Mouse (Mus musculus) stomach, embryonic 15.5 days (tissue): ENCODE data around the gene Arpc4. TPM values are rescaled to one million over a fixed set of nuclear protein-coding genes. Genes with fewer than 3 reads are reported as not detected.

Source experiments
- ATAC-seq: fragments of 200-750 bp; cut with Nextera tagmentation; 2 replicates; pipeline ENCODE4 v1.8.0; 2017; ENCODE audit warnings: low read depth, moderate number of reproducible peaks, moderate TSS enrichment; ENCODE audit not compliant: insufficient read depth, low FRiP score
- H3K27ac ChIP-seq: fragments of 300-500 bp; sonication (generic); 2 replicates; pipeline ENCODE4 v1.5.1; 2015; ENCODE audit warnings: mild to moderate bottlenecking, inconsistent platforms
- H3K27me3 ChIP-seq: fragments of 300-500 bp; sonication (generic); replicated peaks from 2 replicates; pipeline ENCODE4 v1.6.1; 2015; ENCODE audit warnings: inconsistent platforms
- H3K36me3 ChIP-seq: fragments of 300-500 bp; sonication (generic); 2 replicates; pipeline ENCODE4 v1.6.1; 2015; ENCODE audit warnings: inconsistent platforms
- H3K4me1 ChIP-seq: fragments of 300-500 bp; sonication (generic); 2 replicates; pipeline ENCODE4 v1.6.1; 2015; ENCODE audit warnings: inconsistent platforms
- H3K4me2 ChIP-seq: fragments of 300-500 bp; sonication (generic); 2 replicates; pipeline ENCODE4 v1.6.1; 2015; ENCODE audit warnings: mild to moderate bottlenecking, inconsistent platforms
- H3K4me3 ChIP-seq: fragments of 300-500 bp; sonication (generic); replicated peaks from 2 replicates; pipeline ENCODE4 v1.5.1; 2015; ENCODE audit warnings: inconsistent platforms
- H3K9ac ChIP-seq: fragments of 300-500 bp; sonication (generic); 2 replicates; pipeline ENCODE4 v1.6.1; 2015; ENCODE audit warnings: inconsistent platforms
- H3K9me3 ChIP-seq: fragments of 300-500 bp; sonication (generic); 2 replicates; pipeline ENCODE4 v1.6.1; 2016; ENCODE audit warnings: inconsistent platforms
- WGBS: fragments of 180-500 bp; shearing (Covaris S2); methylation state at CpG from one replicate; pipeline ENCODE4 v1.1.7; 2015; 5-methylcytosine and 5-hydroxymethylcytosine counted together
- microRNA-seq: library from miRNA; unstranded; fragments of <30 nt; microRNA quantifications from one replicate; pipeline ENCODE4, GENCODE M21; 2016
- polyA plus RNA-seq: library from polyadenylated mRNA; unstranded; fragments of >200 nt; fragmentation: Nextera tagmentation; extraction: Ambion mirVana; gene quantifications from 2 replicates; pipeline ENCODE4 v1.2.1, GENCODE M21; 2015

Gene Arpc4
- polyA plus RNA-seq, 1 experiment from 2014 or later, result 362 TPM

DNA sequence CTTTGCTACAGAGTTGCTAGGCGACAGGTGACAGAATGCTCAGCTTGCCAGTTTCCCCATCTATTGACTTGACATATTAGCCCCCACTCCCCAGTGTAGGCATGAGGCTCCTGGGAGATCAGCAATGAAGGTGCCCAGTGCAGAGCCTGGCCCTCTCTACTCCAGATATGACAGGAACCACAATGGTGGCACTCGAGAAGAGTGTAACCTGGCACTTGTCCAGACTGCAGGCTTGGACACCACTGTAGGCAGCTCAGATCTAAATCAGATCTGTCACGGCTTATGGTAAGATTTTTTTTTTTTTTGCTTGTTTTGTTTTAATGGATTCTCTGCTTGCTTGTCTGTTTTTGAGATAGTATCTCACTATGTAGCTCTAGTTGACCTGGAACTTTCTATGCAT lies 55.7 kb downstream of the Arpc4 start:
- no peak for ATAC-seq
- H3K4me3 ChIP-seq, result no peak overlapping the region
- 82% methylated on average over 3 of the region's 3 CpGs for WGBS
- no peaks in the 10 kb centered on the region for H3K36me3 ChIP-seq
- no peaks in the 10 kb centered on the region for H3K27me3 ChIP-seq
- no peak overlapping the region for H3K27ac ChIP-seq
- no peak overlapping the region for H3K4me2 ChIP-seq
- no peaks in the 10 kb centered on the region for H3K9me3 ChIP-seq
- no peaks in the 10 kb centered on the region for H3K4me1 ChIP-seq
- no peak overlapping the region for H3K9ac ChIP-seq

- peak; percentile 84 for ATAC-seq
- Histone ChIP-seq H3K9me3 (no peaks in the 10 kb centered on the region), H3K36me3 (no peaks in the 10 kb centered on the region), H3K4me2 (no peak overlapping the region), H3K9ac (no peak overlapping the region), H3K4me1 (no peaks in the 10 kb centered on the region), H3K27me3 (no peaks in the 10 kb centered on the region), H3K4me3 (no peak overlapping the region), H3K27ac (no peak overlapping the region)
- 64% methylated on average over 7 of the region's 7 CpGs for WGBS
Measured at GRCm38 (mm10) chr6:113434691-113435090, 56.8 kb downstream of the Arpc4 start.

DNA sequence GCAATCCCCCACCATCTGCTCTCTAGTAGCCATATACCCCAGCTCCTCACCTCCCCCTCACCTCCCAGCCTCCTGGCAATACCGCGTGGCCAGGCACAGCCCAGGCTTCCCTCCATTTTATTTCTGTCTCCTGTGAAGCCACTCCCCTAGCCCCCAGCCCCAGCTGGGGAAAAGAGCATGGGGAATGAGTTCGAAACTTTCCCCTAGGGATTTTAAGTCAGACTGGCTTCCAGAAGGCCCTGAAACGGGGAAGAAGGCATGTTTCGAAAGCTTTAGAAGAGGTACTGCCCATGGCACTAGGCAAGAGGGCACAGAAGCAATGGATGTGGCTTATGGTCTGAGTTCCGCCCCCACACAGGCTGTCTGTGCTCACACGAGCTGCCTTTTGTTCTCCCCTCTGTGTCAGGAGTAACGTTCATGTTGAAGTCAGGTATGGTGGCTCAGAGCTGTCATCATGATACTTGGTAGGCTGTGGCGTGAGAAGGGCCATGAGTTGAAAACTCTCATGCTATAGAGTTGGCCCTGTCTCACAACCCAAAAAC lies 57.8 kb downstream of the Arpc4 start, which contains the start of gene Cidec:
Gene Cidec, minus strand, starts transcription at position 97 of the 542 bp plus-strand sequence.
- no peak within 1 kb of the TSS for H3K27ac ChIP-seq
- H3K4me1 ChIP-seq, result no peaks in the 10 kb centered on the region
- no peaks in the 10 kb centered on the region for H3K36me3 ChIP-seq
- H3K27me3 ChIP-seq, result no peaks in the 10 kb centered on the region
- no peak within 1 kb of the TSS for H3K9ac ChIP-seq
- H3K9me3 ChIP-seq, result no peaks in the 10 kb centered on the region
- no peak within 1 kb of the TSS for H3K4me2 ChIP-seq
- no peak for ATAC-seq
- no peak within 1 kb of the TSS for H3K4me3 ChIP-seq
- 80% methylated on average over 9 of the region's 9 CpGs for WGBS

DNA sequence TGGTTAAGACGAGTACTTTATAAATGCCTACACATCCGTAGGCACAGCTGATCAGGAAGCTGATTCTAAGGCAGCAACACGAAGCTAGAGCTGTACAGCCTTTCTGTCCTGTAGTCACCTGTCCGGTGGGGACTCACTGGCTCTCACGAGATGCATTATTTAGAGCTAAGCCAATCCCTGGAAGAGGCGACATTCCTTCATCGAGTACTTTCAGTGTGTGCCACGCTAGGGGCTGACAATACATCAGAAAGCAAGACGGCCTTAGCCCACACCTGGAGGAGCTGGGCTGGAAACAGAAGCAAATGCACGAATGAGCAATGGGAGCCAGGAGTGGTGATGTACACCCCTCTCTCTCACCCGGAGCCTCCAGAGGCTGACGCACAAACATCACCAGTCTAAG lies 59.2 kb downstream of the Arpc4 start:
- no peaks in the 10 kb centered on the region for H3K27me3 ChIP-seq
- WGBS, result 69% methylated on average over 12 of the region's 12 CpGs
- H3K4me3 ChIP-seq, result no peak overlapping the region
- no peaks in the 10 kb centered on the region for H3K36me3 ChIP-seq
- no peak for ATAC-seq
- no peaks in the 10 kb centered on the region for H3K4me1 ChIP-seq
- H3K9me3 ChIP-seq, result no peaks in the 10 kb centered on the region
- H3K27ac ChIP-seq, result no peak overlapping the region
- H3K4me2 ChIP-seq, result no peak overlapping the region
- no peak overlapping the region for H3K9ac ChIP-seq

GRCm38 (mm10) chr6:113438721-113439430 lies 61.0 kb downstream of the Arpc4 start:
- H3K4me1 ChIP-seq, result no peaks in the 10 kb centered on the region
- ATAC-seq, result no peak
- 47% methylated on average over 12 of the region's 12 CpGs for WGBS
- H3K27ac ChIP-seq, result no peak overlapping the region
- H3K36me3 ChIP-seq, result no peaks in the 10 kb centered on the region
- no peak overlapping the region for H3K9ac ChIP-seq
- no peaks in the 10 kb centered on the region for H3K27me3 ChIP-seq
- no peak overlapping the region for H3K4me2 ChIP-seq
- no peak overlapping the region for H3K4me3 ChIP-seq
- H3K9me3 ChIP-seq, result no peaks in the 10 kb centered on the region

Small RNA genes lying within 50 kb of the gene (microRNA-seq; reads per million reads assigned to microRNA genes)
- not detected for gene Gm24387

Other genes with a start within 250 kb of the Arpc4 start
- gene Lhfpl4, start 182.7 kb upstream of the Arpc4 start, polyA plus RNA-seq, result 1.7 and 2.0 TPM in 2 replicates
- gene Mtmr14, start 140.3 kb upstream of the Arpc4 start, polyA plus RNA-seq, result 34.3 and 38.2 TPM in 2 replicates
- 0.22 and 0.23 TPM in 2 replicates for gene Cpne9, start 95.8 kb upstream of the Arpc4 start, polyA plus RNA-seq
- gene Brpf1, start 71.0 kb upstream of the Arpc4 start, polyA plus RNA-seq, result 15.9 and 17.6 TPM in 2 replicates
- gene Ogg1, start 51.1 kb upstream of the Arpc4 start, polyA plus RNA-seq, result 13.1 and 13.3 TPM in 2 replicates
- gene Camk1, start 34.1 kb upstream of the Arpc4 start, polyA plus RNA-seq, result 92.7 and 94.4 TPM in 2 replicates
- gene Tada3, start 232 bp upstream of the Arpc4 start, polyA plus RNA-seq, result 44.1 and 44.2 TPM in 2 replicates
- gene Ttll3, start 11.1 kb downstream of the Arpc4 start, polyA plus RNA-seq, result 2.9 and 3.2 TPM in 2 replicates
- 15.9 and 20.8 TPM in 2 replicates for gene Rpusd3, start 41.2 kb downstream of the Arpc4 start, polyA plus RNA-seq
- 2.3 and 3.8 TPM in 2 replicates for gene Cidec, start 57.6 kb downstream of the Arpc4 start, polyA plus RNA-seq
- 84.2 and 91.1 TPM in 2 replicates for gene Jagn1, start 64.5 kb downstream of the Arpc4 start, polyA plus RNA-seq
- gene Il17re, start 80.4 kb downstream of the Arpc4 start, polyA plus RNA-seq, result 16.8 and 18.2 TPM in 2 replicates
- 26.4 and 26.7 TPM in 2 replicates for gene Il17rc, start 93.3 kb downstream of the Arpc4 start, polyA plus RNA-seq
- 23.2 and 23.3 TPM in 2 replicates for gene Creld1, start 105.2 kb downstream of the Arpc4 start, polyA plus RNA-seq
- gene Prrt3, start 123.8 kb downstream of the Arpc4 start, polyA plus RNA-seq, result 0.40 and 0.54 TPM in 2 replicates
- 88.5 and 94.7 TPM in 2 replicates for gene Emc3, start 153.5 kb downstream of the Arpc4 start, polyA plus RNA-seq
- gene Fancd2, start 153.6 kb downstream of the Arpc4 start, polyA plus RNA-seq, result 8.1 and 9.7 TPM in 2 replicates
- 0.23 TPM in 1 of 2 replicates, not detected in the other for gene Fancd2os, start 222.6 kb downstream of the Arpc4 start, polyA plus RNA-seq
- gene Brk1, start 226.7 kb downstream of the Arpc4 start, polyA plus RNA-seq, result 199 and 202 TPM in 2 replicates
- 39.5 and 43.6 TPM in 2 replicates for gene Vhl, start 245.8 kb downstream of the Arpc4 start, polyA plus RNA-seq